Mouse (Mus musculus): ENCODE results near the gene St3gal6. TPM values are rescaled to one million over a fixed set of nuclear protein-coding genes. Genes with fewer than 3 reads are reported as not detected.

St3gal6 gene
- total RNA-seq, 1 experiment = 2.2 TPM

DNA sequence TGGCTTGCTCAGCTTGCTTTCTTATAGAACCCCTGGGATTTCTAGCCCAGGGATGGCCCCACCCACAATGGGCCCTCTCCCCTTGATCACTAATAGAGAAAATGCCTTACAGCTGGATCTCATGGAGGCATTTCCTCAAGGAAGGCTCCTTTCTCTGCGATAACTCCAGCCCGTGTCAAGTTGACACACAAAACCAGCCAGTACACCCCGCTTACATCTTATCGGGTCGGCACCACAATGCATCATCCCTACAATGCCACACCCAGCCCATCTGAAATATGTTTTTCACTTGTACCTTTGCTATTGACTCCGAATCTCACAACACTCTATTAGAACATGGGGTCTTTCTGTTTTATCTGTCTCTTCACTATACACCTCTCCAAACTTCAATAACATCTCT lies 3.6 kb downstream of the St3gal6 start:
- in situ Hi-C loops (cut with MboI; ENCODE audit: low sequenced_read_pairs in 2 of 2, unreplicated experiment in 2 of 2) = no loop called here
- TF ChIP-seq ZNF384 (IDR thresholded peaks at IDR 0.05; ENCODE audit: low read depth, low read length) (no peak), ZC3H11A (IDR thresholded peaks at IDR 0.05; ENCODE audit: borderline replicate concordance, low read depth, low read length) (no peak), CHD2 (IDR thresholded peaks at IDR 0.05; ENCODE audit: low read depth, low read length) (no peak), HCFC1 (IDR thresholded peaks at IDR 0.05; ENCODE audit: borderline replicate concordance, insufficient read depth, low read length) (no peak), MAFK (IDR thresholded peaks at IDR 0.05; ENCODE audit: insufficient read depth, low read depth, low read length) (no peak)
- no peak overlapping the region for H3K27ac ChIP-seq (ENCODE audit: insufficient read depth, low read depth, low read length, poor library complexity, severe bottlenecking)

DNA sequence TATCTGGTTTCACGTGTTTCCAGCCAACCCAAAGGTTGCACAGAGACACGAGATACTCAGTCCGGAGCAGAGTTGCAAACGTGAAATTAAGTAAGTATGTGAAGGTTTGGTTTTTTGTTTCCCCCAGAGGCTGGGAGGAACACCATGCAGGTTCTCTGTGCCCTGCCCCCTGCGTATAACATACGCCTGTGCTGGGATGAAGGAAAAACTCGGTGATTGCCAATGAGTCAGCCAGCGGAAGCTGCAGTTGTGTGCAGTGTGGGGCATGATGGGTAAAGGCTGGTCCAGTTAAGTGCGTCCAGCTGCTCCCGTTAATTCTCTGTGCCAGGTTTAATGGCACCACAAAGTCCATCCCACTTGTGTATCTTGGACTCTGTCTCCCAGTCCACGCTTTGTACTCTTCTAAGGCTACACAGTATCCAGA lies 4.4 kb downstream of the St3gal6 start:
- Histone ChIP-seq H3K27ac (ENCODE audit: insufficient read depth, low read depth, low read length, poor library complexity, severe bottlenecking) (no peak overlapping the region), H3K9ac (ENCODE audit: insufficient read depth, low read depth, low read length, poor library complexity, severe bottlenecking) (no peak overlapping the region), H3K36me3 (ENCODE audit: control insufficient read depth, insufficient read depth, low read length, poor library complexity, severe bottlenecking) (no peaks in the 10 kb centered on the region), H3K4me3 (ENCODE audit: insufficient read depth in 1 of 2, low read depth in 1 of 2, low read length in 2 of 2, poor library complexity in 1 of 2, severe bottlenecking in 1 of 2) (no peak overlapping the region), H3K4me1 (ENCODE audit: control insufficient read depth in 2 of 2, insufficient read depth in 2 of 2, low read length in 2 of 2, poor library complexity in 1 of 2) (no peaks in the 10 kb centered on the region; a peak in 1 of 4 replicates), H3K9me3 (ENCODE audit: control insufficient read depth, insufficient read depth, low read depth, low read length) (no peaks in the 10 kb centered on the region)
- TF ChIP-seq MAFK (IDR thresholded peaks at IDR 0.05; ENCODE audit: insufficient read depth, low read depth, low read length) (no peak), HCFC1 (IDR thresholded peaks at IDR 0.05; ENCODE audit: borderline replicate concordance, insufficient read depth, low read length) (no peak)
- in situ Hi-C loops (cut with MboI; ENCODE audit: low sequenced_read_pairs in 2 of 2, unreplicated experiment in 2 of 2) = no loop called here
- DNase-seq (ENCODE audit: low read depth, low spot score) = no peak

More for the DNA sequence above, 3.6 kb downstream of the St3gal6 start:
- Histone ChIP-seq H3K36me3 (ENCODE audit: control insufficient read depth, insufficient read depth, low read length, poor library complexity, severe bottlenecking) (no peaks in the 10 kb centered on the region), H3K9ac (ENCODE audit: insufficient read depth, low read depth, low read length, poor library complexity, severe bottlenecking) (no peak overlapping the region), H3K9me3 (ENCODE audit: control insufficient read depth, insufficient read depth, low read depth, low read length) (no peaks in the 10 kb centered on the region), H3K4me1 (ENCODE audit: control insufficient read depth in 2 of 2, insufficient read depth in 2 of 2, low read length in 2 of 2, poor library complexity in 1 of 2) (no peaks in the 10 kb centered on the region), H3K4me3 (ENCODE audit: insufficient read depth in 1 of 2, low read depth in 1 of 2, low read length in 2 of 2, poor library complexity in 1 of 2, severe bottlenecking in 1 of 2) (no peak overlapping the region)
- no peak for DNase-seq (ENCODE audit: low read depth, low spot score)

DNA sequence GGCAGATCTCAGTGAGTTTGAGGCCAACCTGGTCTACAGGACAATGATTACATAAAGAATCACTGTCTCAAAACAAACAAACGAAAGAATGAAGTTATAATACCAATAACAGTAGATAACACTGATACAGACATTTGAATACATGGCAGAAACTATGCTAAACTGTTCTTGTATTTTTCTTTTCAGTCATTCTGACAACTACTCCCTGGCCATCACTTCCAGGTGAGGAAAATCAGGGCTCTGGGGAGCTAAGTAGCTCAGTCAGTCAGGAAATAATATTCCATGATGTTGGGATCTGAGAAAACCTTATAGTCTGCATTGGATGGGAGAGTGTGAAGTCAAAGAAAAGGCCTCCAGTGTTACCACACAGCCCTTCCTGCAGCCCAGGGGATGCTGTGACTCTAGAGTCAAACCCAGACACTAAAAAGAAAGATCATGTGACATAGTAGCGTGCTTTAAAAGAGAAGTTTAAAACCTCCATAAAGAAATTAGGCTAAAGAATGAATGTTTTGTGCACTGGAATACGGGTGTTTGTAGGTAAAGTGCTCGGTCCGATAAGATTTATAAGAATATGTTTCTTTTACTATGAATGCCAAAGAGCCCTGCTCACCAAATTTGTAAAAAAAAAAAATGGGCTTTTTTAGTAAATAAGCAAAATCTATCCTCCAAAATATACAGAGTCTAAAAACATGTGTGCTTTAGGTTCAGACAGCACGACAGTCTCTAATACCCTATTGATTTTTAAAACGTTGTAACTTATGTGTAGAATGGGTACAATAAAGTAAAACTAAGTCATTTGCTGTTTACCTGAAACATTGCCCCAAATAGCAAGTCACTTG lies 6.9 kb downstream of the St3gal6 start:
- in situ Hi-C loops (cut with MboI; ENCODE audit: low sequenced_read_pairs in 2 of 2, unreplicated experiment in 2 of 2) = no loop called here
- H3K4me1 ChIP-seq (ENCODE audit: control insufficient read depth in 2 of 2, insufficient read depth in 2 of 2, low read length in 2 of 2, poor library complexity in 1 of 2) = peaks cover 0 to 2% of the 10 kb centered on the region in 2 experiments; a peak in 1 of 4 replicates
- H3K9ac ChIP-seq (ENCODE audit: insufficient read depth, low read depth, low read length, poor library complexity, severe bottlenecking) = no peak overlapping the region
- no peak for TF ChIP-seq HCFC1 (IDR thresholded peaks at IDR 0.05; ENCODE audit: borderline replicate concordance, insufficient read depth, low read length)
- TF ChIP-seq ZNF384 (IDR thresholded peaks at IDR 0.05; ENCODE audit: low read depth, low read length) = no peak
- no peak for TF ChIP-seq ZC3H11A (IDR thresholded peaks at IDR 0.05; ENCODE audit: borderline replicate concordance, low read depth, low read length)
- TF ChIP-seq CHD2 (IDR thresholded peaks at IDR 0.05; ENCODE audit: low read depth, low read length) = no peak
- no peak for DNase-seq (ENCODE audit: low read depth, low spot score)
- no peaks in the 10 kb centered on the region for H3K9me3 ChIP-seq (ENCODE audit: control insufficient read depth, insufficient read depth, low read depth, low read length)
- H3K4me3 ChIP-seq (ENCODE audit: insufficient read depth in 1 of 2, low read depth in 1 of 2, low read length in 2 of 2, poor library complexity in 1 of 2, severe bottlenecking in 1 of 2) = no peak overlapping the region
- H3K27ac ChIP-seq (ENCODE audit: insufficient read depth, low read depth, low read length, poor library complexity, severe bottlenecking) = no peak overlapping the region
- no peaks in the 10 kb centered on the region for H3K36me3 ChIP-seq (ENCODE audit: control insufficient read depth, insufficient read depth, low read length, poor library complexity, severe bottlenecking)

DNA sequence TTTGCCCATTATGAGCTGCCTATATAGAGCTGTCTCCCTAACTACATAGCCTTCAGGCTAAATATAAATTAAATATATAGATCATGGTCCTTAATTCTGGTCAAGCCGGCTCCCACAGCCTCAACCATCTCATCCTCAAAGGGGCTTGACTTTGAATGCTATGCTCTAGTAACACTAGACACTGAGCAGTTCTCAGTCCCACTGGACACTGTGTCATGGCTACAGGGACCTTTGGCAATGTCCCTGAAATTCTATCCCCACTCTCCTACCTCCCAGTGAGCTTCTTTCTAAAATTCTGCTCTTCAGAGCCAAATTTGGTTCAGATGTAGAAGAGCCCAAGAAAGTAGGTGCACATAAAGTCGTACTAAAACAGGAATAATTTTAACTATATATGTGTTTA lies 7.9 kb downstream of the St3gal6 start:
- in situ Hi-C loops (cut with MboI; ENCODE audit: low sequenced_read_pairs in 2 of 2, unreplicated experiment in 2 of 2) = no loop called here

More for the DNA sequence above, 7.9 kb downstream of the St3gal6 start:
- H3K36me3 ChIP-seq (ENCODE audit: control insufficient read depth, insufficient read depth, low read length, poor library complexity, severe bottlenecking) = no peaks in the 10 kb centered on the region
- H3K4me3 ChIP-seq (ENCODE audit: insufficient read depth in 1 of 2, low read depth in 1 of 2, low read length in 2 of 2, poor library complexity in 1 of 2, severe bottlenecking in 1 of 2) = no peak overlapping the region
- H3K27ac ChIP-seq (ENCODE audit: insufficient read depth, low read depth, low read length, poor library complexity, severe bottlenecking) = no peak overlapping the region
- no peaks in the 10 kb centered on the region for H3K9me3 ChIP-seq (ENCODE audit: control insufficient read depth, insufficient read depth, low read depth, low read length)
- no peak for DNase-seq (ENCODE audit: low read depth, low spot score)
- no peak for TF ChIP-seq HCFC1 (IDR thresholded peaks at IDR 0.05; ENCODE audit: borderline replicate concordance, insufficient read depth, low read length)
- TF ChIP-seq ZC3H11A (IDR thresholded peaks at IDR 0.05; ENCODE audit: borderline replicate concordance, low read depth, low read length) = no peak
- TF ChIP-seq MAFK (IDR thresholded peaks at IDR 0.05; ENCODE audit: insufficient read depth, low read depth, low read length) = no peak
- no peak for TF ChIP-seq ZNF384 (IDR thresholded peaks at IDR 0.05; ENCODE audit: low read depth, low read length)
- TF ChIP-seq CHD2 (IDR thresholded peaks at IDR 0.05; ENCODE audit: low read depth, low read length) = no peak
- no peak overlapping the region for H3K9ac ChIP-seq (ENCODE audit: insufficient read depth, low read depth, low read length, poor library complexity, severe bottlenecking)
- peaks cover 0 to 3% of the 10 kb centered on the region in 2 experiments; a peak in 1 of 4 replicates for H3K4me1 ChIP-seq (ENCODE audit: control insufficient read depth in 2 of 2, insufficient read depth in 2 of 2, low read length in 2 of 2, poor library complexity in 1 of 2)
